Comparison of ENCODE assay signal across 7 mouse cellular contexts in the genomic region with DNA sequence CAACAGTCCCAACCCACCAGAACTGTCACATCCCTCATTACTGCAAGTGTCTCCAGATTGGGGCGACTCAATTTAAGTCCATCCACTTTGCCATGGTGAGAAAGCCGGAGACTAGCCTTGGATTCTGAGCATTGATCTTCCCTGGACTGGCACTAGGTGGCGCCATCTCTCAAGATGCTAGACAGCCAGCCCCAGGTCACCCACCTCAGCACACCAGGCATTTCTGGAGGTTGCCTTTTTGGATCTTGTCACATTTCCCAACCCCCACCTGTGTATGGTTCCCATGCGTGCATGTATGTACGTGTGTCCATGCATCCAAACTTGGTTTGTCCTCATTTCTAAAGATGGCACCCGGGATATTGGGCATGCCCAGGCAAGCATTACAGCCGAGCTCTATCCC.
DNase-seq lines count a peak whose midpoint lies in the region; TF ChIP-seq lines count a peak whose summit lies in the region.

No protein-coding gene starts in this region.

- no peaks in the 10 kb centered on the region for H3K79me3 ChIP-seq in C2C12 (ENCODE audit: low read depth)

- no peaks in the 10 kb centered on the region for H3K36me3 ChIP-seq in C2C12 (ENCODE audit: control insufficient read depth, insufficient read depth)

- peak; percentile 73 for DNase-seq in MN1 (ENCODE audit: low spot score)
- DNase-seq in cerebellum, postnatal 10 days, result peak; percentile 87 to 89
- DNase-seq in gastrocnemius, postnatal 36 days, result peak; percentile 38 to 47
- DNase-seq in layer of hippocampus, adult 18-20 months (ENCODE audit: low spot score in 2 of 2), result peak; percentile 26 to 77
- DNase-seq in lung, postnatal 10 days, result peak; percentile 62
- peak; percentile 65 for DNase-seq in right cerebral cortex, postnatal 14 days

- H3K4me3 ChIP-seq in C2C12 (ENCODE audit: insufficient read depth, poor library complexity, severe bottlenecking), result no peak overlapping the region

- TF ChIP-seq CTCF in C2C12 (IDR thresholded peaks at IDR 0.05; ENCODE audit: control insufficient read depth, insufficient read depth, insufficient read length), result peak; percentile 60

- no peaks in the 10 kb centered on the region for H3K79me2 ChIP-seq in C2C12 (ENCODE audit: control insufficient read depth, insufficient read depth)

- intact Hi-C loops in gastrocnemius, postnatal 36 days (cut with DNase I), result loop anchor here (5.0 kb wide), 1 partner anchor 62 kb away; no protein-coding TSS in a partner anchor

- no peaks in the 10 kb centered on the region for H3K27me3 ChIP-seq in C2C12 (ENCODE audit: control insufficient read depth, insufficient read depth, insufficient read length)

- no peak overlapping the region for H3ac ChIP-seq in C2C12 (ENCODE audit: control insufficient read depth, insufficient read length, low read depth)

TF ChIP-seq in C2C12, 6 proteins besides CTCF, POLR2A, EP300 and RAD21:
- TF ChIP-seq MYOG (IDR thresholded peaks at IDR 0.05; ENCODE audit: control insufficient read depth, extremely low read depth, insufficient read length) (no peak), FOSL1 (IDR thresholded peaks at IDR 0.05; ENCODE audit: insufficient read depth, low read length, poor library complexity, severe bottlenecking) (no peak), USF1 (IDR thresholded peaks at IDR 0.05; ENCODE audit: low read depth) (no peak), CEBPB (IDR thresholded peaks at IDR 0.05; ENCODE audit: low read depth) (no peak), MAX (IDR thresholded peaks at IDR 0.05) (no peak), MYOD1 (IDR thresholded peaks at IDR 0.05; ENCODE audit: control insufficient read depth, insufficient read length, low read depth) (no peak)
